Comparison of ENCODE assay signal across 35 mouse cellular contexts in genomic region chr7:3204628-3205027, GRCm38 (mm10). TPM values are rescaled to one million over a fixed set of nuclear protein-coding genes. Genes with fewer than 3 reads are reported as not detected.
DNase-seq lines count a peak whose midpoint lies in the region; ATAC-seq and TF ChIP-seq lines count a peak whose summit lies in the region.
"Had no signal": no experiment of that assay in that cellular context is flagged by ENCODE, and none has a peak within 500 bp of the region (broad histone marks: within the 10 kb centered on the region; RNA-seq: fewer than 3 reads in every experiment).

No protein-coding gene starts in this region.

- peak overlapping the region; percentile 99 for H3K27ac ChIP-seq in ES-Bruce4 (ENCODE audit: insufficient read depth, low read length)
- H3K27ac ChIP-seq in midbrain, embryonic 10.5 days (replicated peaks): no peak overlapping the region
- H3K27ac ChIP-seq: embryonic facial prominence, embryonic 12.5 days; embryonic facial prominence, embryonic 15.5 days; gastrocnemius, adult 2 months; heart, embryonic 15.5 days; hindbrain, embryonic 10.5 days; hindbrain, embryonic 13.5 days; intestine, embryonic 15.5 days had no signal

- H3K9ac ChIP-seq in ES-Bruce4 (ENCODE audit: low read depth, poor library complexity, severe bottlenecking): peak overlapping the region; percentile 62
- H3K9ac ChIP-seq: embryonic facial prominence, embryonic 12.5 days; embryonic facial prominence, embryonic 15.5 days; forebrain, postnatal 0 days; heart, embryonic 12.5 days; heart, embryonic 15.5 days; hindbrain, embryonic 13.5 days; intestine, embryonic 15.5 days had no signal

- 83% methylated on average over 4 of the region's 4 CpGs for WGBS in midbrain, embryonic 10.5 days

- no peak for TF ChIP-seq POLR2A in ES-Bruce4 (IDR thresholded peaks at IDR 0.05; ENCODE audit: insufficient read depth, low read length)

- TF ChIP-seq CTCF in ES-Bruce4 (IDR thresholded peaks at IDR 0.05; ENCODE audit: low read depth, low read length): no peak

- 0 out of 2 replicates have a peak, but pooled peaks have one; percentile 51 for ATAC-seq in megakaryocyte-erythroid progenitor cell, adult 5-6 weeks (replicated peaks; ENCODE audit: low FRiP score, low TSS enrichment, poor library complexity, severe bottlenecking)
- ATAC-seq: forebrain, embryonic 14.5 days; forebrain, postnatal 0 days; hindbrain, embryonic 16.5 days; intestine, embryonic 15.5 days had no signal

- DNase-seq in 416B (ENCODE audit: low read depth): peak; percentile 14
- peak; percentile 85 for DNase-seq in R1 (ENCODE audit: low read depth, low spot score)
- no peak for DNase-seq in cerebellum, adult 9-10 months
- no peak for DNase-seq in midbrain, embryonic 10.5 days (ENCODE audit: low spot score)
- no peak for DNase-seq in right cerebral cortex, adult 2 months (ENCODE audit: low spot score in 2 of 2)
- DNase-seq: adrenal gland, postnatal 10 days; adrenal gland, postnatal 36 days; B cell, adult 2 months; cerebellum, adult 18-20 months; cerebellum, adult 9-11 months; cerebellum, postnatal 25 days; forebrain, postnatal 0 days; gastrocnemius, adult 2 months; gastrocnemius, postnatal 14 days; heart, adult 18-20 months; heart, postnatal 10 days; heart, postnatal 36 days had no signal

- TF ChIP-seq EP300 in ES-Bruce4 (IDR thresholded peaks at IDR 0.05; ENCODE audit: insufficient read depth, low read depth, low read length): no peak

- no peaks in the 10 kb centered on the region for H3K27me3 ChIP-seq in ES-Bruce4 (ENCODE audit: control insufficient read depth, insufficient read depth, low read length, poor library complexity, severe bottlenecking)
- H3K27me3 ChIP-seq in midbrain, embryonic 10.5 days (ENCODE audit: low read depth, poor library complexity, severe bottlenecking): no peaks in the 10 kb centered on the region
- H3K27me3 ChIP-seq: CH12.LX; embryonic facial prominence, embryonic 12.5 days; embryonic facial prominence, embryonic 15.5 days; heart, embryonic 12.5 days; heart, embryonic 15.5 days; intestine, embryonic 15.5 days had no signal

- no peaks in the 10 kb centered on the region for H3K36me3 ChIP-seq in ES-Bruce4 (ENCODE audit: control insufficient read depth, insufficient read depth, low read length, poor library complexity, severe bottlenecking)
- H3K36me3 ChIP-seq in midbrain, embryonic 10.5 days: no peaks in the 10 kb centered on the region
- H3K36me3 ChIP-seq: embryonic facial prominence, embryonic 12.5 days; embryonic facial prominence, embryonic 15.5 days; heart, embryonic 12.5 days; heart, embryonic 15.5 days; hindbrain, embryonic 10.5 days; hindbrain, embryonic 13.5 days; intestine, embryonic 15.5 days had no signal

- no peak overlapping the region for H3K4me3 ChIP-seq in ES-Bruce4 (ENCODE audit: low read depth, low read length)
- H3K4me3 ChIP-seq in midbrain, embryonic 10.5 days: no peak overlapping the region
- H3K4me3 ChIP-seq: embryonic facial prominence, embryonic 12.5 days; embryonic facial prominence, embryonic 15.5 days; gastrocnemius, adult 2 months; heart, embryonic 12.5 days; heart, embryonic 15.5 days; hindbrain, embryonic 10.5 days; hindbrain, embryonic 13.5 days; intestine, embryonic 15.5 days had no signal

- peaks cover 2% of the 10 kb centered on the region; the same call in 1 of the 2 replicates for H3K9me3 ChIP-seq in ES-Bruce4 (replicated peaks; ENCODE audit: control insufficient read depth, insufficient read depth, low read length, poor library complexity, severe bottlenecking)
- no peaks in the 10 kb centered on the region for H3K9me3 ChIP-seq in midbrain, embryonic 10.5 days (replicated peaks)
- H3K9me3 ChIP-seq: embryonic facial prominence, embryonic 12.5 days; embryonic facial prominence, embryonic 15.5 days; heart, embryonic 12.5 days; heart, embryonic 15.5 days; hindbrain, embryonic 10.5 days; hindbrain, embryonic 13.5 days; intestine, embryonic 15.5 days had no signal

- peaks cover 7% of the 10 kb centered on the region for H3K4me1 ChIP-seq in ES-Bruce4 (ENCODE audit: control insufficient read depth, insufficient read depth, low read length)
- peaks cover 3% of the 10 kb centered on the region; the same call in 1 of the 2 replicates for H3K4me1 ChIP-seq in midbrain, embryonic 10.5 days
- H3K4me1 ChIP-seq: embryonic facial prominence, embryonic 12.5 days; embryonic facial prominence, embryonic 15.5 days; heart, embryonic 15.5 days; hindbrain, embryonic 10.5 days; hindbrain, embryonic 13.5 days; intestine, embryonic 15.5 days had no signal

RNA-seq across cellular contexts. Expression of gene AU018091, which starts 35.6 kb away (rescaled TPM):
- polyA plus RNA-seq in ES-Bruce4 (2011; ENCODE audit: insufficient read depth, insufficient read length, low read depth, missing spikeins): 64.8 and 68.3 TPM in 2 replicates
- not detected in 2 replicates for total RNA-seq in megakaryocyte-erythroid progenitor cell, adult 5-6 weeks (2014; fragmentation: Nextera tagmentation)
- total RNA-seq in megakaryocyte-erythroid progenitor cell, adult 5-6 weeks (2017): not detected in 2 replicates
- 0.14 and 0.17 TPM in 2 replicates for polyA plus RNA-seq in midbrain, embryonic 10.5 days (2016; fragmentation: Nextera tagmentation; extraction: Ambion mirVana)
- total RNA-seq: adrenal gland, adult 18-20 months; adrenal gland, postnatal 10 days; adrenal gland, postnatal 36 days; common myeloid progenitor, adult 5-6 weeks; forebrain, postnatal 0 days; gastrocnemius, adult 2 months; gastrocnemius, postnatal 14 days; gastrocnemius, postnatal 4 days; heart, adult 18-20 months; heart, postnatal 10 days; heart, postnatal 36 days; MEL had no signal
- polyA plus RNA-seq: forebrain, embryonic 14.5 days; forebrain, postnatal 0 days; frontal cortex, adult 2 months; heart, embryonic 15.5 days; hindbrain, embryonic 13.5 days; hindbrain, embryonic 16.5 days; intestine, embryonic 15.5 days had no signal

RNA-seq across cellular contexts. Expression of gene Nlrp12, which starts 44.9 kb away (rescaled TPM):
- polyA plus RNA-seq in ES-Bruce4 (2011; ENCODE audit: insufficient read depth, insufficient read length, low read depth, missing spikeins): 0.20 TPM in 1 of 2 replicates, not detected in the other
- not detected in 2 replicates for total RNA-seq in megakaryocyte-erythroid progenitor cell, adult 5-6 weeks (2014; fragmentation: Nextera tagmentation)
- total RNA-seq in megakaryocyte-erythroid progenitor cell, adult 5-6 weeks (2017): not detected in 2 replicates
- polyA plus RNA-seq in midbrain, embryonic 10.5 days (2016; fragmentation: Nextera tagmentation; extraction: Ambion mirVana): not detected in 2 replicates
- total RNA-seq: CH12.LX; forebrain, postnatal 0 days; gastrocnemius, adult 2 months; gastrocnemius, postnatal 14 days; gastrocnemius, postnatal 4 days; heart, adult 18-20 months; heart, postnatal 36 days; MEL had no signal
- polyA plus RNA-seq: embryonic facial prominence, embryonic 15.5 days; forebrain, embryonic 11.5 days; forebrain, embryonic 14.5 days; heart, embryonic 12.5 days; heart, embryonic 15.5 days; hindbrain, embryonic 10.5 days; intestine, embryonic 15.5 days had no signal

Comparison
In these comparisons a context has a peak if more than half of its experiments do, and no peak if none do; other contexts are left out.
1. DNase-seq: peak in 416B (single experiment) and R1 (single experiment); none in cerebellum, adult 9-10 months (single experiment), midbrain, embryonic 10.5 days (single experiment) and right cerebral cortex, adult 2 months (0 of 2).
2. RNA of gene AU018091, which starts 35.6 kb away (polyA plus RNA-seq): 64.8 to 68.3 TPM in ES-Bruce4; 0.14 to 0.17 TPM in midbrain, embryonic 10.5 days; every median in the first group is over 10 times any median in the second.